Mouse (Mus musculus) ZHBTc4 (cell line): ENCODE measurements around the gene Trp53i11.

Experiments used
- DNase-seq: peaks from one replicate; pipeline ENCODE4 v3.0.0-alpha.2; 2011; ENCODE audit warnings: low read depth, low spot score

Gene Trp53i11

GRCm38 (mm10) chr2:93237055-93237454 is 49.7 kb downstream of the Trp53i11 start:
- DNase-seq: no peak

- no peak for DNase-seq
These were observed 51.5 kb downstream of the Trp53i11 start for GRCm38 (mm10) chr2:93238864-93239263.

GRCm38 (mm10) chr2:93242166-93242565 is 54.8 kb downstream of the Trp53i11 start:
- DNase-seq: no peak

- DNase-seq: no peak
These were observed 56.2 kb downstream of the Trp53i11 start for GRCm38 (mm10) chr2:93243439-93244089.

- DNase-seq: no peak
These were observed 56.7 kb downstream of the Trp53i11 start for GRCm38 (mm10) chr2:93244090-93244443.

- no peak for DNase-seq
These were observed 61.7 kb downstream of the Trp53i11 start for GRCm38 (mm10) chr2:93249058-93249457.

- no peak for DNase-seq
These were observed 63.3 kb downstream of the Trp53i11 start for GRCm38 (mm10) chr2:93250611-93251010.
